Mouse (Mus musculus) embryonic fibroblast, embryonic 13.5 days (primary cell): ENCODE data around the gene Gpr157.

Source experiments
- CTCF ChIP-seq: IDR thresholded peaks from 2 replicates; pipeline ENCODE4 v1.5.1; 2011; ENCODE audit warnings: mild to moderate bottlenecking, control low read depth, low read length, moderate library complexity, borderline replicate concordance; ENCODE audit not compliant: insufficient read depth
- POLR2A ChIP-seq: IDR thresholded peaks from 2 replicates; pipeline ENCODE4 v1.6.1; 2011; ENCODE audit warnings: low read depth, mild to moderate bottlenecking, control low read depth, low read length, moderate library complexity

- TF ChIP-seq CTCF: no peak
- TF ChIP-seq POLR2A: no peak
Observed at GRCm38 (mm10) chr4:150043591-150043990, 43.6 kb upstream of the Gpr157 start.
